Comparison of ENCODE assay signal across 9 mouse cellular contexts in the genomic region with DNA sequence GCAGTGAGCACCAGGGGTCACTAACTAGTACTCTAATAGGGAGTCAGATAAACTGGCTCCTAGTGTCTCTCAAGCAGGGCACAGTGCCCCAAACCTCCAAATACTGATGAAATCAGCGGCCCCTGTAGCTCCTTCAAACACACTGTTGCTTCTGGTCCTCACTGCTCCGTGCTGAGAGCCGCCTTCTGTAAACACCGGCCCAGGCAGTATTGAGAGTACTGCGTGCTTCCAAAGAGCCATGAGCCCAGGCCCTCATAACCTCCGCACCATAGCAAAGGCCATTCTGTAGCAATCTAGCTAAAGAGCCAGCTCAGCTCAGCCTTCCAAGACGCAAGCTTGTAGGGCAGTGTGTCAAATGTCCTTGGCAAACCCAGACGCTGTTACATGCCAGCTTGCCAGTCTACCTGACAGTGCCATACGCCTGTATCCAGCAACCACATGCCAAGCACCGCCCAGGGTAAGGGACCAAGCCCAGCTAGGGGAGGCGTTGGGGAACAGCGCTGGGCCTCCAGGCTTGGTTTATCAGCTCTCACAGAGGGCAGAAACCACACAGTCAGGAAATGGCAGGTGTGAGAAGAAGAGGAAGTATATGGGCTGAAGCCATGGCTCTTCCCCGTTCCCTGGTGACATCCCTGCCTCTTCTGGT. TPM values are rescaled to one million over a fixed set of nuclear protein-coding genes. Genes with fewer than 3 reads are reported as not detected.
DNase-seq lines count a peak whose midpoint lies in the region; ATAC-seq and TF ChIP-seq lines count a peak whose summit lies in the region.
"Had no signal": no experiment of that assay in that cellular context is flagged by ENCODE, and none has a peak within 500 bp of the region (broad histone marks: within the 10 kb centered on the region; RNA-seq: fewer than 3 reads in every experiment).

No protein-coding gene starts in this region.

- H3K9me3 ChIP-seq in liver, embryonic 15.5 days (replicated peaks): no peaks in the 10 kb centered on the region
- H3K9me3 ChIP-seq: embryonic facial prominence, embryonic 13.5 days had no signal

- TF ChIP-seq CTCF in heart, adult 2 months (IDR thresholded peaks at IDR 0.05): no peak

- no peak for TF ChIP-seq EP300 in heart, adult 2 months (IDR thresholded peaks at IDR 0.05; ENCODE audit: insufficient read depth, low read depth, low read length)

- 56% methylated on average over 13 of the region's 13 CpGs for WGBS in heart, adult 2 months
- 13% methylated on average over 13 of the region's 13 CpGs for WGBS in liver, embryonic 15.5 days (ENCODE audit: insufficient replicate concordance)

- peak; percentile 94 for ATAC-seq in liver, embryonic 15.5 days (ENCODE audit: insufficient read depth)

- H3K36me3 ChIP-seq in heart, adult 2 months (ENCODE audit: control insufficient read depth, insufficient read depth, low read length): no peaks in the 10 kb centered on the region
- H3K36me3 ChIP-seq in liver, embryonic 15.5 days (replicated peaks): no peaks in the 10 kb centered on the region
- H3K36me3 ChIP-seq: embryonic facial prominence, embryonic 13.5 days had no signal

- peak overlapping the region; percentile 58 for H3K4me2 ChIP-seq in liver, embryonic 15.5 days
- H3K4me2 ChIP-seq: embryonic facial prominence, embryonic 13.5 days had no signal

- TF ChIP-seq POLR2A in heart, adult 2 months (IDR thresholded peaks at IDR 0.05; ENCODE audit: insufficient read depth, low read depth, low read length): no peak

- H3K79me2 ChIP-seq in heart, adult 2 months (replicated peaks; ENCODE audit: control insufficient read depth, insufficient read depth, low read length): no peaks in the 10 kb centered on the region

- intact Hi-C loops in heart, adult 2 months (cut with DNase I): no loop called here

- H3K27ac ChIP-seq in heart, adult 2 months: no peak overlapping the region
- peak overlapping the region; percentile 94 for H3K27ac ChIP-seq in liver, embryonic 15.5 days (replicated peaks)
- H3K27ac ChIP-seq: embryonic facial prominence, embryonic 13.5 days had no signal

- peaks cover 5% of the 10 kb centered on the region for H3K4me1 ChIP-seq in heart, adult 2 months (ENCODE audit: control insufficient read depth, insufficient read depth, low read length)
- peaks cover 74% of the 10 kb centered on the region for H3K4me1 ChIP-seq in liver, embryonic 15.5 days (replicated peaks)

- H3K9ac ChIP-seq in heart, adult 2 months (ENCODE audit: low read depth, low read length): no peak overlapping the region
- peak overlapping the region; percentile 35 for H3K9ac ChIP-seq in liver, embryonic 15.5 days
- H3K9ac ChIP-seq: embryonic facial prominence, embryonic 13.5 days had no signal

- peak; percentile 41 for DNase-seq in testis, postnatal 14 days (ENCODE audit: low spot score)
- DNase-seq in testis, postnatal 10 days (ENCODE audit: low spot score): no peak
- DNase-seq in cerebellum, adult 11 months: peak; percentile 86
- peak; percentile 62 to 81 for DNase-seq in heart, adult 2 months
- DNase-seq in thymus, adult 18-20 months: peak; percentile 21 to 29
- no peak for DNase-seq in left cerebral cortex, adult 11 months (ENCODE audit: low spot score)
- no peak for DNase-seq in left cerebral cortex, adult 18-20 months (ENCODE audit: low spot score in 2 of 2)

- no peak overlapping the region for H3K4me3 ChIP-seq in heart, adult 2 months
- H3K4me3 ChIP-seq in liver, embryonic 15.5 days (replicated peaks): peak overlapping the region; percentile 24
- H3K4me3 ChIP-seq: embryonic facial prominence, embryonic 13.5 days had no signal

- H3K27me3 ChIP-seq in heart, adult 2 months (ENCODE audit: control insufficient read depth, insufficient read depth, low read length): no peaks in the 10 kb centered on the region
- H3K27me3 ChIP-seq in liver, embryonic 15.5 days: no peaks in the 10 kb centered on the region
- H3K27me3 ChIP-seq: embryonic facial prominence, embryonic 13.5 days had no signal

RNA-seq across cellular contexts. Expression of a gene that starts 24.6 kb away (rescaled TPM):
- total RNA-seq in heart, adult 2 months (2021): 10 to 100 TPM; 12.3 to 13.2 TPM
- 11.2 and 12.4 TPM in 2 replicates for polyA plus RNA-seq in heart, adult 2 months (2012; rRNA removed)
- 28.1 and 28.2 TPM in 2 replicates for polyA plus RNA-seq in liver, embryonic 15.5 days (2015; fragmentation: Nextera tagmentation; extraction: Ambion mirVana)
- 10 to 100 TPM; 28.7 to 30.3 TPM for total RNA-seq in left cerebral cortex, adult 18-20 months (2021)

RNA-seq across cellular contexts. Expression of a gene that starts 41.3 kb away (rescaled TPM):
- 1 to 10 TPM; 1.0 to 1.6 TPM for total RNA-seq in heart, adult 2 months (2021)
- 0.84 and 1.8 TPM in 2 replicates for polyA plus RNA-seq in heart, adult 2 months (2012; rRNA removed)
- polyA plus RNA-seq in liver, embryonic 15.5 days (2015; fragmentation: Nextera tagmentation; extraction: Ambion mirVana): 4.3 and 4.4 TPM in 2 replicates
- total RNA-seq in left cerebral cortex, adult 18-20 months (2021): under 1 TPM; 0.47 to 0.58 TPM

Comparison
In these comparisons a context has a peak if more than half of its experiments do, and no peak if none do; other contexts are left out.
1. DNase-seq: peak in testis, postnatal 14 days (single experiment), cerebellum, adult 11 months (single experiment), heart, adult 2 months (2 of 2) and thymus, adult 18-20 months (2 of 2); none in testis, postnatal 10 days (single experiment), left cerebral cortex, adult 11 months (single experiment) and left cerebral cortex, adult 18-20 months (0 of 2).